Mouse (Mus musculus): ENCODE measurements around the gene Map7d3. TPM values are rescaled to one million over a fixed set of nuclear protein-coding genes. Genes with fewer than 3 reads are reported as not detected.

The Map7d3 gene
- polyA plus RNA-seq, 1 experiment from 2014 or later = 3.0 TPM

- WGBS = 76% methylated on average over 3 of the region's 3 CpGs
- Histone ChIP-seq H3K4me1 (ENCODE audit: control insufficient read depth, insufficient read depth, low read length) (no peaks in the 10 kb centered on the region), H3K9ac (ENCODE audit: low read length) (no peak overlapping the region), H3K4me3 (ENCODE audit: low read depth, low read length) (no peak overlapping the region), H3K36me3 (ENCODE audit: control insufficient read depth, insufficient read depth, low read length) (no peaks in the 10 kb centered on the region; the same call in 1 of the 2 replicates), H3K4me2 (ENCODE audit: low read depth, severe bottlenecking) (no peak overlapping the region), H3K27ac (replicated peaks; ENCODE audit: low read depth, low read length) (no peak overlapping the region), H3K9me3 (ENCODE audit: control insufficient read depth, low read length) (no peaks in the 10 kb centered on the region), H3K27me3 (ENCODE audit: control insufficient read depth, insufficient read depth, low read length) (no peaks in the 10 kb centered on the region)
- no peak for DNase-seq (ENCODE audit: low spot score)
- ATAC-seq (ENCODE audit: insufficient number of reproducible peaks, low FRiP score, low TSS enrichment, low read depth) = no peak
These were observed 34.6 kb downstream of the Map7d3 start for GRCm38 (mm10) chrX:56787486-56787885.

DNA sequence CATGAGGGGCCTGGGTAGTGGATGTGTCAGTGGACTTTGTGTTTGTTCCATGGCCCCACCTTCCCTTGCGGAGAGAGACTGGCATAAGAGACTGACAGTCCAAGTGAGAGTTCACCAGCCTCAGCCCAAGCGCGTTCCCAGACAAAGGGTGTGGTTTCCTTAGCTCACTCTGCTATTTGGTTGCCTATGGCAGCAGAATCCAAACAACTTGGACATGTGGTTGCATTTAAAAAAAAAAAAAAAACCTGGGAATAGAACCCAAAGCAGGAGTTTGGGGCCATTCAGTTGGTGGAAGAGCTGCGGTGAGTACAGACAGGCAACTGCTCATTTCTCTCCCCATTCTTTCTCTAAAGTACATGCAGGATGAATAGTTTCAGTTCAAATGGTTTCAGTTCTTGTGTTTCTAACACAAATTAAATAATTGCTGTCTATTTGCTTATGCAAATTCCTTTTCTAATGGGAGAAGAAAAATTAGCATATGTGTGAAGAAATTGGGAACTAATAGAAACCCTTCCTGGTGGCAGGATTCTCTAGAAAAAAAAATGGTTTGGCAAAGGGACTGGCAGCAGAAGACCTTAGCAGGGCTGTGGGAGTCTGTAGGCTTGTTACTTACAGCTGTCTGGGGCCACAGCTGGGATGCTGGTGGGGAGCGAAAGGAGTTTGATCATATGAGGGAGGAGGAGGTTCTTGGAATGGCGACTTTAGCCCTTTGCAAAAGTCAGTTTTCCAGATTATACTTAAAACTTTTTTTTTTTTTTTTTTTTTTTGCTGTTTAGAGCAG, 35.7 kb downstream of the Map7d3 start:
- DNase-seq (ENCODE audit: low spot score) = peak; percentile 26
- H3K27me3 ChIP-seq (ENCODE audit: control insufficient read depth, insufficient read depth, low read length) = no peaks in the 10 kb centered on the region
- H3K27ac ChIP-seq (replicated peaks; ENCODE audit: low read depth, low read length) = no peak overlapping the region
- H3K4me3 ChIP-seq (ENCODE audit: low read depth, low read length) = no peak overlapping the region
- no peak overlapping the region for H3K9ac ChIP-seq (ENCODE audit: low read length)
- ATAC-seq (ENCODE audit: insufficient number of reproducible peaks, low FRiP score, low TSS enrichment, low read depth) = no peak
- H3K4me1 ChIP-seq (ENCODE audit: control insufficient read depth, insufficient read depth, low read length) = no peaks in the 10 kb centered on the region
- H3K4me2 ChIP-seq (ENCODE audit: low read depth, severe bottlenecking) = no peak overlapping the region
- H3K36me3 ChIP-seq (ENCODE audit: control insufficient read depth, insufficient read depth, low read length) = no peaks in the 10 kb centered on the region; the same call in 1 of the 2 replicates
- no peaks in the 10 kb centered on the region for H3K9me3 ChIP-seq (ENCODE audit: control insufficient read depth, low read length)
- 66% methylated on average over 6 of the region's 6 CpGs for WGBS

DNA sequence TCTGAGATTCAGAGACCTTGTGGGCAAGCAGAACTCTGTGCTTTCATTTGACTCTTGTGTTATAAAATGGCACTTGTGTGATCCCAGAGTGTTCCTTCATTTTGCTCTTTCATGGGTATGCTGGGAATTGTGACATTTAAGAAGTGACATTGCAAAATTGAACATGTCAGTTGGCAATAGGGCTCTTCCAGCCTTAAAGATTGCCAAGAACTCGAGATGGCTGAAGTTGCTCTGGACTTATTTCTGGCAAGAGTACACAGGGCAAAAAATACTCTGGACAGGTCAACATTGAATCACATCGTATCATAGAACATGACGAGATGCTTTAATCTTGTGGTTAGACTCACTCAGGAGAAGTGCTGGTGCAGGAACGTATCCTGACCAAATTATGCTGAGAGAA, 48.8 kb downstream of the Map7d3 start:
- 90% methylated on average over 4 of the region's 4 CpGs for WGBS
- Histone ChIP-seq H3K9ac (ENCODE audit: low read length) (no peak overlapping the region), H3K4me1 (ENCODE audit: control insufficient read depth, insufficient read depth, low read length) (no peaks in the 10 kb centered on the region), H3K4me3 (ENCODE audit: low read depth, low read length) (no peak overlapping the region), H3K36me3 (ENCODE audit: control insufficient read depth, insufficient read depth, low read length) (no peaks in the 10 kb centered on the region), H3K27me3 (ENCODE audit: control insufficient read depth, insufficient read depth, low read length) (no peaks in the 10 kb centered on the region), H3K27ac (replicated peaks; ENCODE audit: low read depth, low read length) (no peak overlapping the region), H3K4me2 (ENCODE audit: low read depth, severe bottlenecking) (no peak overlapping the region), H3K9me3 (ENCODE audit: control insufficient read depth, low read length) (no peaks in the 10 kb centered on the region)
- DNase-seq (ENCODE audit: low spot score) (no peak), ATAC-seq (ENCODE audit: insufficient number of reproducible peaks, low FRiP score, low TSS enrichment, low read depth) (no peak)

- Histone ChIP-seq H3K4me2 (ENCODE audit: low read depth, severe bottlenecking) (no peak overlapping the region), H3K9me3 (ENCODE audit: control insufficient read depth, low read length) (no peaks in the 10 kb centered on the region), H3K9ac (ENCODE audit: low read length) (no peak overlapping the region), H3K36me3 (ENCODE audit: control insufficient read depth, insufficient read depth, low read length) (no peaks in the 10 kb centered on the region), H3K4me1 (ENCODE audit: control insufficient read depth, insufficient read depth, low read length) (no peaks in the 10 kb centered on the region), H3K27me3 (ENCODE audit: control insufficient read depth, insufficient read depth, low read length) (no peaks in the 10 kb centered on the region), H3K4me3 (ENCODE audit: low read depth, low read length) (no peak overlapping the region), H3K27ac (replicated peaks; ENCODE audit: low read depth, low read length) (no peak overlapping the region)
- 82% methylated on average over 1 of the region's 1 CpGs for WGBS
- DNase-seq (ENCODE audit: low spot score) (no peak), ATAC-seq (ENCODE audit: insufficient number of reproducible peaks, low FRiP score, low TSS enrichment, low read depth) (no peak)
These were observed 50.4 kb downstream of the Map7d3 start for GRCm38 (mm10) chrX:56771751-56772150.

- DNase-seq (ENCODE audit: low spot score) (no peak), ATAC-seq (ENCODE audit: insufficient number of reproducible peaks, low FRiP score, low TSS enrichment, low read depth) (no peak)
- Histone ChIP-seq H3K9me3 (ENCODE audit: control insufficient read depth, low read length) (no peaks in the 10 kb centered on the region), H3K27ac (replicated peaks; ENCODE audit: low read depth, low read length) (no peak overlapping the region), H3K27me3 (ENCODE audit: control insufficient read depth, insufficient read depth, low read length) (no peaks in the 10 kb centered on the region), H3K4me1 (ENCODE audit: control insufficient read depth, insufficient read depth, low read length) (no peaks in the 10 kb centered on the region), H3K4me3 (ENCODE audit: low read depth, low read length) (no peak overlapping the region), H3K4me2 (ENCODE audit: low read depth, severe bottlenecking) (no peak overlapping the region), H3K9ac (ENCODE audit: low read length) (no peak overlapping the region), H3K36me3 (ENCODE audit: control insufficient read depth, insufficient read depth, low read length) (no peaks in the 10 kb centered on the region)
These were observed 52.3 kb downstream of the Map7d3 start for GRCm38 (mm10) chrX:56769838-56770237.

- Histone ChIP-seq H3K27ac (replicated peaks; ENCODE audit: low read depth, low read length) (no peak overlapping the region), H3K4me2 (ENCODE audit: low read depth, severe bottlenecking) (no peak overlapping the region), H3K4me3 (ENCODE audit: low read depth, low read length) (no peak overlapping the region), H3K9ac (ENCODE audit: low read length) (no peak overlapping the region), H3K36me3 (ENCODE audit: control insufficient read depth, insufficient read depth, low read length) (no peaks in the 10 kb centered on the region), H3K4me1 (ENCODE audit: control insufficient read depth, insufficient read depth, low read length) (no peaks in the 10 kb centered on the region), H3K27me3 (ENCODE audit: control insufficient read depth, insufficient read depth, low read length) (no peaks in the 10 kb centered on the region), H3K9me3 (ENCODE audit: control insufficient read depth, low read length) (no peaks in the 10 kb centered on the region)
- ATAC-seq (ENCODE audit: insufficient number of reproducible peaks, low FRiP score, low TSS enrichment, low read depth) (no peak), DNase-seq (ENCODE audit: low spot score) (no peak)
- 85% methylated on average over 3 of the region's 3 CpGs for WGBS
These were observed 61.8 kb downstream of the Map7d3 start for GRCm38 (mm10) chrX:56760257-56760760.

DNA sequence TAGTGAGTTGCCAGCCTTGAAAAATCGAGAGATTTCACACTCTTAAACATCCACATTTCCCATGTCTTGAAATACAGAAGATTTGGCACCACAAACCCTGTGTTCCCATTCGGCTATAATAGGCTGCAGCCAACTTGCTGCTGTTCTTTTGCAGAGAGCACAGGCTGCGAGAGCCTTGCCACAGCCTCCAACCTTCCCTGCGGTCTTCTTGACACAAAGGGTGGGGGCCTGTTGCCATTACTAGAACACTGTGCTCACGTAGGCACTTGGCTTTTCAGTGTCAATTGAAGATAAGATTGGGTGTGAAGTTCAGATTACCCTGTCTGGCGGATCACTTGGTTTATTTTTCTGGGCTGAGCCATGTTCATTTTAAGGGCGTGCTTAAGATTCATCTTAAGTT, 65.8 kb downstream of the Map7d3 start:
- Histone ChIP-seq H3K4me2 (ENCODE audit: low read depth, severe bottlenecking) (no peak overlapping the region), H3K27ac (replicated peaks; ENCODE audit: low read depth, low read length) (no peak overlapping the region), H3K36me3 (ENCODE audit: control insufficient read depth, insufficient read depth, low read length) (no peaks in the 10 kb centered on the region), H3K9ac (ENCODE audit: low read length) (no peak overlapping the region), H3K4me1 (ENCODE audit: control insufficient read depth, insufficient read depth, low read length) (no peaks in the 10 kb centered on the region), H3K27me3 (ENCODE audit: control insufficient read depth, insufficient read depth, low read length) (no peaks in the 10 kb centered on the region), H3K4me3 (ENCODE audit: low read depth, low read length) (no peak overlapping the region), H3K9me3 (ENCODE audit: control insufficient read depth, low read length) (no peaks in the 10 kb centered on the region)
- no peak for DNase-seq (ENCODE audit: low spot score)
- ATAC-seq (ENCODE audit: insufficient number of reproducible peaks, low FRiP score, low TSS enrichment, low read depth) = no peak
- WGBS = 83% methylated on average over 7 of the region's 7 CpGs

GRCm38 (mm10) chrX:56755646-56756045, 66.5 kb downstream of the Map7d3 start:
- DNase-seq (ENCODE audit: low spot score) (peak; percentile 24), ATAC-seq (ENCODE audit: insufficient number of reproducible peaks, low FRiP score, low TSS enrichment, low read depth) (no peak)
- Histone ChIP-seq H3K4me1 (ENCODE audit: control insufficient read depth, insufficient read depth, low read length) (no peaks in the 10 kb centered on the region), H3K4me2 (ENCODE audit: low read depth, severe bottlenecking) (no peak overlapping the region), H3K36me3 (ENCODE audit: control insufficient read depth, insufficient read depth, low read length) (no peaks in the 10 kb centered on the region), H3K27ac (replicated peaks; ENCODE audit: low read depth, low read length) (no peak overlapping the region), H3K9me3 (ENCODE audit: control insufficient read depth, low read length) (no peaks in the 10 kb centered on the region), H3K27me3 (ENCODE audit: control insufficient read depth, insufficient read depth, low read length) (no peaks in the 10 kb centered on the region), H3K9ac (ENCODE audit: low read length) (no peak overlapping the region), H3K4me3 (ENCODE audit: low read depth, low read length) (no peak overlapping the region)
- WGBS = 45% methylated on average over 2 of the region's 2 CpGs
